Mouse (Mus musculus) spleen, adult 2 months (tissue): ENCODE data around the gene Dpp7. TPM values are rescaled to one million over a fixed set of nuclear protein-coding genes. Genes with fewer than 3 reads are reported as not detected.

Experiments used
- DNase-seq, 2 experiments: peaks; one replicate each; pipeline versions ENCODE4 v3.0.0 to v3.0.0-alpha.2; 2012 to 2021; ENCODE audit warnings: low spot score in 2 of 2, low read depth in 1 of 2
- H3K27ac ChIP-seq: fragments of 200-500 bp; 2 replicates; pipeline ENCODE4 v1.5.1; 2012; ENCODE audit warnings: low read length, inconsistent platforms; ENCODE audit not compliant: insufficient read depth
- H3K27me3 ChIP-seq: fragments of 200-500 bp; 2 replicates; pipeline ENCODE4 v1.6.1; 2012; ENCODE audit warnings: mild to moderate bottlenecking, moderate library complexity, low read length, inconsistent platforms; ENCODE audit not compliant: control insufficient read depth, insufficient read depth
- H3K36me3 ChIP-seq: fragments of 200-500 bp; 2 replicates; pipeline ENCODE4 v1.6.1; 2012; ENCODE audit warnings: mild to moderate bottlenecking, low read length, inconsistent platforms; ENCODE audit not compliant: control insufficient read depth, insufficient read depth
- H3K4me1 ChIP-seq: fragments of 200-500 bp; 2 replicates; pipeline ENCODE4 v1.6.1; 2011; ENCODE audit warnings: inconsistent platforms; ENCODE audit not compliant: control insufficient read depth, insufficient read depth, insufficient read length
- H3K4me3 ChIP-seq: fragments of 200-500 bp; 2 replicates; pipeline ENCODE4 v1.5.1; 2011; ENCODE audit warnings: mild to moderate bottlenecking, inconsistent platforms; ENCODE audit not compliant: insufficient read depth, insufficient read length; ENCODE audit errors: extremely low read depth
- CTCF ChIP-seq: fragments of 200-500 bp; IDR thresholded peaks from 2 replicates; pipeline ENCODE4 v1.5.1; 2011; ENCODE audit warnings: mild to moderate bottlenecking, inconsistent platforms; ENCODE audit not compliant: insufficient read depth, insufficient read length, insufficient replicate concordance; ENCODE audit errors: extremely low read depth
- POLR2A ChIP-seq: fragments of 200-500 bp; IDR thresholded peaks from 2 replicates; pipeline ENCODE4 v1.6.1; 2011; ENCODE audit warnings: low read depth, low read length, inconsistent platforms
- WGBS: fragments of 180-500 bp; shearing (Covaris S2); methylation state at CpG from one replicate; pipeline ENCODE4 v1.1.7; 2018; 5-methylcytosine and 5-hydroxymethylcytosine counted together
- polyA plus RNA-seq: library from polyadenylated mRNA; depleted of rRNA; stranded (reverse); fragments of >200 nt; gene quantifications from 2 replicates; pipeline ENCODE4 v1.2.3, GENCODE M21; 2012; rRNA removed

Gene Dpp7
- polyA plus RNA-seq, 1 experiment: 41.8 TPM

- no peaks in the 10 kb centered on the region; the same call in 1 of the 2 replicates for H3K4me1 ChIP-seq
- WGBS: 77% methylated on average over 3 of the region's 3 CpGs
- TF ChIP-seq CTCF (no peak), POLR2A (no peak)
- H3K27ac ChIP-seq: no peak overlapping the region
- DNase-seq: no peak
- no peaks in the 10 kb centered on the region for H3K36me3 ChIP-seq
- H3K4me3 ChIP-seq: no peak overlapping the region
- peaks cover 3% of the 10 kb centered on the region; the same call in 1 of the 2 replicates for H3K27me3 ChIP-seq
Observed at GRCm38 (mm10) chr2:25303452-25303851, 52.7 kb downstream of the Dpp7 start.

Other genes starting within 250 kb of the Dpp7 start
- gene Nrarp, start 175.6 kb downstream of the Dpp7 start, polyA plus RNA-seq: 8.0 and 13.8 TPM in 2 replicates
- 77.5 and 104 TPM in 2 replicates for gene Tor4a, start 159.5 kb downstream of the Dpp7 start, polyA plus RNA-seq
- 61.6 and 68.1 TPM in 2 replicates for gene Nelfb, start 144.9 kb downstream of the Dpp7 start, polyA plus RNA-seq
- 0.05 TPM in 1 of 2 replicates, not detected in the other for gene Stpg3, start 141.7 kb downstream of the Dpp7 start, polyA plus RNA-seq
- gene Fam166a, start 137.6 kb downstream of the Dpp7 start, polyA plus RNA-seq: 0.11 and 0.16 TPM in 2 replicates
- gene Tubb4b, start 131.7 kb downstream of the Dpp7 start, polyA plus RNA-seq: 222 and 307 TPM in 2 replicates
- 0.04 and 0.06 TPM in 2 replicates for gene Slc34a3, start 122.0 kb downstream of the Dpp7 start, polyA plus RNA-seq
- gene Rnf224, start 119.6 kb downstream of the Dpp7 start, polyA plus RNA-seq: not detected in 2 replicates
- gene Rnf208, start 114.1 kb downstream of the Dpp7 start, polyA plus RNA-seq: 1.8 and 2.1 TPM in 2 replicates
- not detected in 2 replicates for gene Cysrt1, start 113.9 kb downstream of the Dpp7 start, polyA plus RNA-seq
- gene AL732309.1, start 109.5 kb downstream of the Dpp7 start, polyA plus RNA-seq: 21.0 and 25.2 TPM in 2 replicates
- gene Tmem203, start 100.9 kb downstream of the Dpp7 start, polyA plus RNA-seq: 44.4 and 60.5 TPM in 2 replicates
- gene Tprn, start 93.7 kb downstream of the Dpp7 start, polyA plus RNA-seq: 17.1 and 23.5 TPM in 2 replicates
- gene Ssna1, start 83.9 kb downstream of the Dpp7 start, polyA plus RNA-seq: 45.5 and 67.8 TPM in 2 replicates
- 55.7 and 68.8 TPM in 2 replicates for gene Anapc2, start 83.9 kb downstream of the Dpp7 start, polyA plus RNA-seq
- not detected in 2 replicates for gene Tmem210, start 68.2 kb downstream of the Dpp7 start, polyA plus RNA-seq
- 0.28 and 0.77 TPM in 2 replicates for gene Lrrc26, start 66.4 kb downstream of the Dpp7 start, polyA plus RNA-seq
- gene Grin1, start 37.2 kb downstream of the Dpp7 start, polyA plus RNA-seq: 0.04 and 0.26 TPM in 2 replicates
- 11.4 and 14.6 TPM in 2 replicates for gene Man1b1, start 24.0 kb downstream of the Dpp7 start, polyA plus RNA-seq
- 28.4 and 55.4 TPM in 2 replicates for gene Uap1l1, start 9.3 kb upstream of the Dpp7 start, polyA plus RNA-seq
- gene Sapcd2, start 16.0 kb upstream of the Dpp7 start, polyA plus RNA-seq: 6.7 and 9.4 TPM in 2 replicates
- gene Entpd2, start 39.5 kb upstream of the Dpp7 start, polyA plus RNA-seq: 5.0 and 5.9 TPM in 2 replicates
- 31.0 and 36.5 TPM in 2 replicates for gene Npdc1, start 43.0 kb upstream of the Dpp7 start, polyA plus RNA-seq
- 2.4 and 3.7 TPM in 2 replicates for gene Fut7, start 66.9 kb upstream of the Dpp7 start, polyA plus RNA-seq
- gene Abca2, start 72.3 kb upstream of the Dpp7 start, polyA plus RNA-seq: 61.1 and 67.6 TPM in 2 replicates
- 2.5 and 3.1 TPM in 2 replicates for gene Clic3, start 100.5 kb upstream of the Dpp7 start, polyA plus RNA-seq
- 68.7 and 86.4 TPM in 2 replicates for gene Paxx, start 104.7 kb upstream of the Dpp7 start, polyA plus RNA-seq
- 0.27 and 7.8 TPM in 2 replicates for gene Ptgds, start 113.7 kb upstream of the Dpp7 start, polyA plus RNA-seq
- gene Lcn12, start 137.6 kb upstream of the Dpp7 start, polyA plus RNA-seq: not detected in 2 replicates
- 34.7 and 42.0 TPM in 2 replicates for gene Fbxw5, start 144.4 kb upstream of the Dpp7 start, polyA plus RNA-seq
- gene C8g, start 145.4 kb upstream of the Dpp7 start, polyA plus RNA-seq: 1.9 TPM in 2 replicates
- gene Traf2, start 190.6 kb upstream of the Dpp7 start, polyA plus RNA-seq: 21.6 and 22.6 TPM in 2 replicates
- gene Edf1, start 201.5 kb upstream of the Dpp7 start, polyA plus RNA-seq: 56.2 and 74.7 TPM in 2 replicates
- 2.2 and 4.0 TPM in 2 replicates for gene Mamdc4, start 218.5 kb upstream of the Dpp7 start, polyA plus RNA-seq
- gene Phpt1, start 218.9 kb upstream of the Dpp7 start, polyA plus RNA-seq: 22.5 and 28.5 TPM in 2 replicates
- 6.3 and 7.6 TPM in 2 replicates for gene Ajm1, start 225.4 kb upstream of the Dpp7 start, polyA plus RNA-seq